Mouse (Mus musculus) MEL (cell line): Measurements from ENCODE around the gene Cdkn1b. TPM values are rescaled to one million over a fixed set of nuclear protein-coding genes. Genes with fewer than 3 reads are reported as not detected.

Source experiments
- polyA plus RNA-seq, 2 experiments: library from polyadenylated mRNA; stranded (reverse) in 1 of 2; unstranded in 1 of 2; fragments of >175 nt in 1 of 2; fragments of >200 nt in 1 of 2; gene quantifications; 2 replicates each; pipeline versions ENCODE4 v1.2.1 to v1.2.4; 2012; ENCODE audit warnings: low replicate concordance in 2 of 2, low read depth in 1 of 2; ENCODE audit not compliant: insufficient read length in 2 of 2, insufficient read depth in 1 of 2, missing spikeins in 1 of 2
- total RNA-seq: library from RNA; depleted of rRNA; stranded (reverse); fragments of 300-350 nt; gene quantifications from 2 replicates; pipeline ENCODE4 v1.2.3, GENCODE M21; 2012; rRNA removed

The Cdkn1b gene
- total and polyA plus RNA-seq, 3 experiments, result 7.7 to 21.2 TPM; not detected in 1

Other genes with a start within 250 kb of the Cdkn1b start
- gene Dusp16, start 127.8 kb upstream of the Cdkn1b start, total RNA-seq, result 1.9 and 2.2 TPM in 2 replicates
- 1 to 10 TPM in 1 of 2 experiments, not detected in 1; 6.9 TPM for gene Dusp16, start 127.8 kb upstream of the Cdkn1b start, polyA plus RNA-seq
- gene Crebl2, start 90.2 kb upstream of the Cdkn1b start, total RNA-seq, result 1.5 and 2.1 TPM in 2 replicates
- 1 to 10 TPM in 1 of 2 experiments, not detected in 1; 3.7 TPM for gene Crebl2, start 90.2 kb upstream of the Cdkn1b start, polyA plus RNA-seq
- gene Gpr19, start 21.8 kb upstream of the Cdkn1b start, total RNA-seq, result 8.4 and 9.0 TPM in 2 replicates
- 10 to 100 TPM in 1 of 2 experiments, not detected in 1; 11.7 TPM for gene Gpr19, start 21.8 kb upstream of the Cdkn1b start, polyA plus RNA-seq
- gene Apold1, start 61.3 kb downstream of the Cdkn1b start, total RNA-seq, result 0.07 and 0.12 TPM in 2 replicates
- gene Apold1, start 61.3 kb downstream of the Cdkn1b start, polyA plus RNA-seq, result under 1 TPM in 1 of 2 experiments, not detected in 1; 0.08 TPM
- 84.1 and 102 TPM in 2 replicates for gene Ddx47, start 91.2 kb downstream of the Cdkn1b start, total RNA-seq
- gene Ddx47, start 91.2 kb downstream of the Cdkn1b start, polyA plus RNA-seq, result 100 to 1,000 TPM in 1 of 2 experiments, not detected in 1; 117 TPM
- gene Gprc5a, start 145.2 kb downstream of the Cdkn1b start, total RNA-seq, result not detected in 2 replicates
- under 1 TPM in 1 of 2 experiments, not detected in 1; 0.06 TPM for gene Gprc5a, start 145.2 kb downstream of the Cdkn1b start, polyA plus RNA-seq
- not detected in 2 replicates for gene Gprc5d, start 197.9 kb downstream of the Cdkn1b start, total RNA-seq
- gene Gprc5d, start 197.9 kb downstream of the Cdkn1b start, polyA plus RNA-seq, result not detected